Mouse (Mus musculus) retina, postnatal 7 days (tissue): Measurements from ENCODE around the gene Sv2c.

Experiments
- DNase-seq: peaks from one replicate; pipeline ENCODE4 v3.0.0-alpha.2; 2012; ENCODE audit warnings: low read depth, low spot score

Gene Sv2c

GRCm38 (mm10) chr13:96052755-96053154 is 79.6 kb downstream of the Sv2c start:
- DNase-seq, result no peak

DNA sequence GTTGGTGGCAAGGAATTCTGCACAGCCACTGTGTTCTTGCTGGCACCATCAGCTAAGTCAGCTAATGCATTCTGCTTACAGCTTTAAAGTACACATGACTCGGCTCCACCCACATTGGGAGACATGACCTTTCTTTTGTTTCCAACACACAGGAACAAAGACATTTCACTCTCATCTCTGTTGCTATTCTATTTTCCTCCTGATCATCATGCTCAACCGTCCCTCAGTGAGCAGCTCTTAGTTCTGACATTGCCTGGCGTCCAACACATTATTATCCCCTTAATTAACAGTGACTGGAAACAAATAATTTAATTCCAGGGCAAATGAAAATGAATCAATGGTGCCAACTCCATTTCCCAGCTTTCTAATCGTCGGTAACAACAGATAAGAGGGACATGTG is 87.0 kb downstream of the Sv2c start:
- DNase-seq, result no peak

DNA sequence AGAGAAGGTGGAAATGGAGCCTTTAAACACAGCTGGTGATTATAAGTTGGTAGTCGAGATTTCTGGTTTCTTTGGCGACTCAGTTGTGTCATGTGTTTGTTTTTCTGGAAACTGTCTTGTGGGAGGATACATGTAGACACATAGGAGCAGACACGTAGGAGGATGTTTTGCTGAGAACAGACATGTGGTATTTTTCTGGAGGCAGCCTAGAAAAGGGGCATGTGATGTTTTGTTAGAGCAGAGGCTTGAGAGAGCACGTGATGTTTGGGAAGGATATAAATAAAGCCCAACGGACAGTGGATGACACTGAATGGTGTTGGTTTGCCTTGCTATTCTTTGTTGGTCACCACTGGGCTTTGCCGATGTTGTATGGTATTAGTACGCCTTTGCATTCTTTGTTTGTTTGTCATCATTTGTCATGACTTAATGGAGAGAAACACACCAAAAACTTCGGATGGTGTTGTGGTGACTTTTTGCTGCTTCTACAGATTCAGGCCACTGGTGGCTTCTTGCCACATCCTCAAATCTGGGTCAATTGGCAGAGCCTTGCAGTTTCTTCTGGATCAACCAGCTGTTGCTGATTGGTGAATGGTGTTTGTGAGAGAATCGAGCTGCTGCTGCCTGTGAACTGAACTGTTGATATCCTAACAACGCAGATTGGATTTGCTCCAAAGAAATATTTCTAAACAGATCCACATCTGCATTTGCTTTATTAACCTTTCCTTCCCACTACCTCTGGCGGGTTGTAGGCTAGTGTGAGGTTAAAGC is 91.9 kb downstream of the Sv2c start:
- no peak for DNase-seq

DNA sequence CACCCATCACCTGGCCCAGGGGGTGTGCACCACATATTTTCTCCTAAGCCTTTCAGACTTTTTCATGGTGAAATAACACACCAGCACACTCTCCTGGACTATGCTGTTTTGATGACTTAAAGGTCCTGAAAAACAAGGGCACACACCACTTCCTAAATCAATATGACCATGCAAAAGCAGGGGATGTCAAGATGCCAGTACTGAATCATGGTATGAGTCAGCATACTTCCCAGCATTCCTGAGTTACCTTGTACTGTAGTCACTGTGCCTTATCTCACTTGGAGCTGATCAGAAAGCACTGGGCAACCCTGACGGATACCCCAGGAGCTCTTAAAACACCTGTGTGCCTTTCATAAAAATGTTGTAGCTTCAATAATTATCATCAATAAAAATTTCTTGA is 92.8 kb downstream of the Sv2c start:
- no peak for DNase-seq

- peak; percentile 23 for DNase-seq
Observed at GRCm38 (mm10) chr13:96030368-96031223, 101.8 kb downstream of the Sv2c start.

DNA sequence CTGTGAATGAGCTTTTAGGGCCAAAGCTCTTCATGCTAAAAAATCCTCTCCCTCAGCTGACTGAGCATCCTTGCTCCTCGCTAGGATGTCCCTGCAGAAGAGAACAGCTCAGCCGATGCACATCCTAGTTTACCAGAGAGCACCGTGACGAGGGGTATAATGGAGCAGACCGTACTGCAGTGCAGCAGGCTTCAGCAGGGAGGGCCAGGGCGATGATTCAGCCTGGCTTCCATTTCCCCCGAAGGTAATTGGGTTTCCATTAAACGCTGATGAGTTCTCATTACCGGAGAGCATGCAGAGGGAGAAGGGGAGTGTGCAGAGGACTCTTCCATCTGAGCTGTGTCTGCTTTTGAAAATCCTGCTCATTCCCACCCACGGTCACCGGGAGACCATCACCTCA is 108.5 kb downstream of the Sv2c start:
- no peak for DNase-seq

GRCm38 (mm10) chr13:96015516-96015915 is 116.9 kb downstream of the Sv2c start:
- no peak for DNase-seq

DNA sequence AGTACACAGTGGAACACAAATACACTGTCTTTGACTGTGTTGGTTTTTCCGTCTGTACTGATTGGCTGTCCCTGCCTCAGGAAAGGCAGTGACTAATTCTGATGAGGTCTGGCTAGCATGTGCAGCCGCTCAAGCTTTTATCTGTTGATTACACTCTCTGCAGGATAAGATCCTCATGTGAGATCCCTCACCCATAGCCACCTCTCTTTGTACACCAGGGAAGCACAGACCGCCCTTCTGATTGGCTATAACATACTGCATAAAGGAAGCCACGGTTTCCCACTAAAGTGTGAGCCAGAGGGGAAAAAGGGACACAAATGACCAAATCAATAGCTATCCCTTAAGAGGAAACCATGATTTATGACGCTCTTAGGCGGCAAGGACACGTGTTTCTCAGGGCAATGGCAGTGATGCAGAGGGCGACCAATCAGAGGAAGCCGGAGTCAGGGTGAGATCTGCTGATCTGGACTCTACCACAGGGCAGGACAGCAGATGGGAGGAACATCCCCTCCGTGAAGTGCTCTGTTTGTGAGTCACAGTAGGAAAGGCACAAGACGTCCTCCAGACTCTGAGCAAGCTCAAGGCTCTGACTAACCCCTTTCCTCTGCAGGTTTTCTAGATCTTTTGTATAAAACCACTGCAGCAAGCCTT is 121.4 kb downstream of the Sv2c start:
- no peak for DNase-seq

GRCm38 (mm10) chr13:96008975-96009374 is 123.4 kb downstream of the Sv2c start:
- DNase-seq, result no peak

GRCm38 (mm10) chr13:96008154-96008553 is 124.2 kb downstream of the Sv2c start:
- DNase-seq, result no peak

- DNase-seq, result no peak
Observed at GRCm38 (mm10) chr13:96003539-96003938, 128.8 kb downstream of the Sv2c start.

DNA sequence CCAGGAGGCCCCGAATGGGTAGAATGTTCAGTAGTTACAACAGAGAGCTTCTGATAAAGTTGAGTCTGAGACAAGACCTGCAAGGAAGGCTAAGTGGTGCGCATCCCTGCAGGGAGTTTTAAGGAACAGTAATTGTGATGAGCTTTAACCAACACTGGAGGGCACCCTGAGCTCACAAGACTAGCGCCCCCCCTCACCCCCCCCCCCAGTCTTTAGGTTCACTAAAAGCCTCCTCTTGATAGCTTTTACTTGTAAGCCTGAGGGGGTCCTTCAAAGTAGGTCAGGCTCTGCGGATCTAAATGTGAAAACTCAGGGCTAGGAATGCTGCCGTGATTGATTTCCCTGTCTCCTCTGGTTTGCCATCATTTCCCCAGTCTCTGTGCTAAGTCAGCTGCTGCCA is 129.9 kb downstream of the Sv2c start:
- DNase-seq, result peak; percentile 30

DNA sequence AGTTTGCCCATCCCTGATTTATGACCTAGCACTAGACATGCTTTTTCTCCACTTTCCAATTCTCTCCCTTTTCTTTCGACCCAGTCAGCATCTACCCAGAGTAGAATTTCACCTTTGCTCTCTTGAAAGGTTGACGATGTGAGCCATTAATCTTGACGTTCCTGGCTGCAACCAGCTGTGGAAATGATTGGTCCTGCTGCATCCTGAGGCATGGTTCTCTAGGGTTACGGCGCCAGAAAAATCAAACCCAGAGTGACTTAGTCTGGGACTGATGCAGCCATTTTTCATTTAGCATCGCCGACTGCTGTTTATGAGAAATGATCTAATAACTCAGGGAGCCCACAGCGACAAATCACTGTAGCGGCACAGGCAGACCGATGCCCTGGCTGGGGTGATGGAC is 133.0 kb downstream of the Sv2c start:
- DNase-seq, result no peak

DNA sequence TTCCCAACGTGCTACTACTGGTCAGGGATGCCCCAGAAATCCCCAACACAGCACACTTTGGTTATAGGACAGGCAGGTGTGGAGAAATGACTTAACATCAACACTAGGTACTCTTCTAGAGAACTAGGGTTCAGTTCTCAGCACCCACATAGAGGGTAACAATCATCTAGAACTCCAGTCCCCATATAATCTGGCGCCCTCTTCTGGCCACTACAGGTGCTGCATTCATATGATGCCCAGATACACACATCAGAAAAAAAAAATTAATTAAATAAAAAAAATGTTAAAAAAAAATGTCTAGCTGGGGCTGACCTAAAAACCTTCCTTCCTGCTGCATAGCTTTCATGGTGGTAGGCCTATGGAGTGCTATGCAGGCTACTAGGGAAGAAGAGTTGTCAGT is 135.1 kb downstream of the Sv2c start:
- DNase-seq, result no peak

DNA sequence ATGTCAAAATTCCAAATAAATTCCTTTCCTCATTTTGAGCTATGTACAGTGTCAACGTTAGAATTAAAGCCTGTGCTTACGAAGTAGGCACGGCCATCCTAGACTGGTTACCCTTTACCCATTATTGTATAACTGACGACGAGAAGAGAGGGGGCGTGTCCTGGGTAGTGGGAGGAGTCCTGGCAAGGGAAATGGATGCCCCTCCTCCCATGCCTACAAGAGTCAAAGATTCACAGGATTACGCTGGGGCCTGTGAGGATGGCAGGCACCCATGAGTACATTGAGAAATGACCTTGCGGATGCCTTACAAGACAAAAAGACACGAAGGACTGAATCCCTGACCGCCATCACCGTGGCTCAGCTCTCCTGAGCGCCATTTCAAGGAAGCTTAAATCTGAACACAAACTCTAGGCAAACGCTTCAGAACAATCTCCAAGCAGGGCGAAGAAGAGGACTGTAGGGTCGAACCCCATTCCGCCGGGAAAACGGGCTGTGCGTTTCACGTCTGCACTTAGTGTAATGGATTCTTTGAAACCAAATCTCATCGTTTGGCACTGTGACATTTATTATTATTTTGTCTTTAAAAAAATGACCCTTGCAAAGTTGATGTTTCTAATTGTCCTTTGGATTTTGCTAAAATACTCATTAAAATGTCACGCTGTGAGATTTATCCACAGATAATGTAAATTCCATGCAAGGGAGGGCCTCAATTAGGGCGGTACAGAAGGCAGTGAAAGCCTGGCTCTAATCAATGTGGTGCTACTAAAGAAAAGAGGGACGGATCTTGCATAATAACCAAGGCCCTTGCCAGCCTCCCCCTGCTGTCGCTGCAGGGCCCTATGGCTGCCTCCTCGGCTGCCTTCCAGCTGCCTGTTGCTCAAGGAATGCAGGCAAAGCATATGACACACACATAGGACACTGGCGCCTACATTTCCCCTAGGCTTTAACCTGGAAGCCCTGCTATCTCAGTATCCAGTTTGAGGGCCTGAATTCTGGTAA is 137.4 kb downstream of the Sv2c start:
- DNase-seq, result no peak

DNA sequence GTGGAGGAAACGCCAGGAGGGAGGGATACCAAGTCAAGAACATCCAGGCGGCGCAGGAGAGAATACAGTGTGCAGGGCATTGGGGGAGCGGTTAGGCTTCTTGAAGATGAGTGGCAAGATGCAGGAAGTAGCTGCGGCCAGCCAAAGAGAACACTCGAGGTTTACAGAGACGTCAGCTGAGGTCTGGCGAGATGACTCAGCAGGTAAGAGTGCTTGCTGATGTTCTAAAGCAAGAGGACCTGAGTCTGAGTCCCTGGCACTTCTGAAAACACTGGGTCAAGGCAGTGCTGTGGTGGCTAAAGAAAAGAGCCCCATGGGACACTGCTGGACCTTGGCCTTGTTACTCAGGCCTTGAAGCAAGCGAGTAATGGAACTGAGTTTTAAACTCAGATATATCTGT is 144.2 kb downstream of the Sv2c start:
- no peak for DNase-seq

DNA sequence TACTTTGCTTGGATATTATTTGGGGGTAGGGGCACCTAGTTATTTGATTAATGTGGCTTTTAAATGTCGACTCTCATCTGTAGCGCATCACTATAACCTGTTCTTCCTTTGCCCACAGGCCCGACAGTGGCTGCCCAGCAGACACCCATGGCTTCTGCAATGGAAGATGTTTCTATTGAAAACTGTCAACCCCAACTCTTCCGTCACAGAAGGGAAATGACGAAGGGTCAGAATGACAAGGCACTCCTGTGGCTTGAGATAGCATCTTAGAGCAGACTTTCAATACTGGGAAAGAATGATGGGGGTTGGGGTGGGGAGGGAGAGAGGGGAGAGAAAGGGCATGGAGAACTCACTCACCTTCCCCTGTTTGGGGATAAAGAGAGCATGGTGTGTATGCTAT is 145.2 kb downstream of the Sv2c start:
- no peak for DNase-seq

GRCm38 (mm10) chr13:95986375-95986774 is 146.0 kb downstream of the Sv2c start:
- DNase-seq, result no peak

DNA sequence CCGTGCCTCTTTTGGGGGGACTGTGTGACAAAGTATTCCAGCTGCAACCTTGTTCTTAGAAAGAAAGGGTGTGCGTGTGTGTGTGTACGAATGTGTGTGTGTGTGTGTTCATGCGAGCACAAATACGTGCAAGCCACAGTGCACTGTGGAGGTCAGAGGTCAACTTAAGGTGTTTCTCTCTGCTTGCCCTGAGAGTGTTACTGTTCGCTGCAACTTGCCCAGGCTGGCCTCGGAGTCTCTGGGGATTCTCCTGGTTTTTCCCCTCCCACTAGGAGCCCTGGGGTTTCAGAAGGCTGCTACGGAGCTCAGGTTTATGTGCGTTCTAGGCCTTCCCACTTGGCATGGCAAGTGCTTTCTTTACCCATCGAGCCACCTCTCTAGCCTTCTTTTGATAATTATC is 157.2 kb downstream of the Sv2c start:
- no peak for DNase-seq

GRCm38 (mm10) chr13:95974106-95974505 is 158.3 kb downstream of the Sv2c start:
- DNase-seq, result no peak

DNA sequence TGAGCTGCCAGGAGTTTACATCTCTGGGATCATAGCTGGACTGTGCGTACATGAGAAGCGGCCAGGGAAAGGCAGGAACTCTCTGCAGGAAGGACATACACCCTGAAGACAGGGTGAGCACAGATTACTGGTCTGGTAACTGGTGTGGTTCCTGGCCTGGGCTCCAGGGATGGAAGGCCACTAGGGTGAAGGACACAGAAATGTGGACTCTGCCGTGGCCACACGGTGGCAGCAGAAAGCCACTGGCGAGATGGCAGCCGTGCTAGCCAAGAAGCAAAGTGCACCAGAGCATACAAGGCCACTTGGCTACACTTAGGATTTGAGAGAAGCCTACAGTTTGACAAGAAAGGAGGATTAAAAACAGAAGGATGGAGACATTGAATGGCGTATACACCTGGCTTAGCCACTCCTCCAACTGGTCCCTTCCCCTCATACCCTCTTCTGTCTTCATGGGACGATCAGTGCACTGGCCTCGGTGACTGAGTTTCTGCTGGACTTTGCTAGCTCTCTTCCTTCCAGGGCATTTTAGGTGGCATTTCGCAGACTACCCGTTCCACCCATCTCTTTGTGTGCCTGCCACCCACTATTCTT is 158.9 kb downstream of the Sv2c start:
- DNase-seq, result peak; percentile 50
